Mouse (Mus musculus): ENCODE data around the gene Usp6nl.

DNA sequence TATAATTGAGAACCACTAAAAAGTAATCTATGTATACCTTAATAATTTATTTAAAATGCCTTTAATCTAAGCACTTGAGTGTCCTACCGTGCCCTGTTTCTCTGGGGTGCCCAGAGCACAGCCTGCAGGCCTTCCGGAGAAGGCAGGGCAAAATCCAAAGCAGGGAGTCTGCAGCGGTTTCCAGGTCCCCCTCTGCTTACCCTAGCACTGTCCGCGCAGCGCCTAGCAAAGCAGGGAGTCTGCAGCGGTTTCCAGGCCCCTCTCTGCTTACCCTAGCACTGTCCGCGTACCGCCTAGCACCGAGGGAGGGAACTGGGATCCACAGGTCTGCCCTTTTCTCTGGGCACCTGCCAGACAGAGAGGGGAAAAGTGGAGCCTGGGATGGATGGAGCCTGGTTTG lies 80.9 kb downstream of the Usp6nl start:
- TF ChIP-seq POLR2A (IDR thresholded peaks at IDR 0.05; ENCODE audit: insufficient read depth, low read depth, low read length) = no peak
- no peak for TF ChIP-seq CTCF (IDR thresholded peaks at IDR 0.05; ENCODE audit: insufficient read depth, low read depth, low read length)
